Mouse (Mus musculus) cerebral cortex, adult 2 months (tissue): ENCODE data around the gene Gm21149.

Experiments used
- WGBS: fragments of 180-500 bp; shearing (Covaris S2); methylation state at CpG from one replicate; pipeline ENCODE4 v1.1.7; 2018; 5-methylcytosine and 5-hydroxymethylcytosine counted together

Gene Gm21149

GRCm38 (mm10) chr5:15476423-15476822 lies at the start of gene Gm21149:
Gene Gm21149, minus strand, starts transcription at chr5:15476523.
- WGBS = 52% methylated on average over 1 of the region's 1 CpGs

DNA sequence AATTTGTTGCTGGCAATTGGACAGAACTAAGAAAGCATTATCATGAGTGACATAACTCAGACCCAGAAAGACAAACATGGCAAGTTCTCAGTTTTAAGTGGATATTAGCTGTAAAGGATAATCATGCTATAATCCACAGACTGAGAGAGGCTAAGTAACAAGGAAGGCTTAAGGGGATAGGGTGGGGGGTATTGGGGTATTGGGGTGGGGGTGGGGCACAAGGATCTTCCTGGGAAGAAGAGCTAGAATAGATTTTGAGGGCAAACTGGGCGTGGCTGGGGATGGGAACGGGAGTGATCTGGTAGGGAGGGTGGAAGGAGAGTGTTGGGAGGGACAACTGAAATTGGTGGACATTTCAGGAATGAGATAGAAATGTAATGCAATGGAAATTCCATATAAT lies 45.7 kb upstream of the Gm21149 start:
- WGBS = 31% methylated on average over 2 of the region's 2 CpGs

DNA sequence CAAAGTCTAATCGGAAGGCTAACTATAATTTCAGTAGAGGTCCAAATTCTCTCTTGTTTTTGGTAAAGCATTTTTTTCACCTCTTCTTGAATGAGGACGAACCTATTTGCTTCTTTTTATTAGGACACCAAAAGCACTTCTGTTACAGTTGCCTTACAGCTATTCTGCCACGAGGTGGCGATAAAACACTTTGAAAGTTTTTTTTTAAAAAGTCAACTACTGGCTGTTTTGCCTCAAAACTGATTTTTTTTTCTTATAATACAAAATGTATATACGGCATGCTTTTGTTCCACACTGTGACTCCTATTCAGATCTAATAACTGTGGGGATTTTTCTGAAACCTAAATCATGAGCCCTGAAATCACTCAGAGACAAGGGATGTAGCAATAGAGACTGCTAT lies 44.1 kb upstream of the Gm21149 start:
- WGBS = 24% methylated on average over 5 of the region's 5 CpGs

DNA sequence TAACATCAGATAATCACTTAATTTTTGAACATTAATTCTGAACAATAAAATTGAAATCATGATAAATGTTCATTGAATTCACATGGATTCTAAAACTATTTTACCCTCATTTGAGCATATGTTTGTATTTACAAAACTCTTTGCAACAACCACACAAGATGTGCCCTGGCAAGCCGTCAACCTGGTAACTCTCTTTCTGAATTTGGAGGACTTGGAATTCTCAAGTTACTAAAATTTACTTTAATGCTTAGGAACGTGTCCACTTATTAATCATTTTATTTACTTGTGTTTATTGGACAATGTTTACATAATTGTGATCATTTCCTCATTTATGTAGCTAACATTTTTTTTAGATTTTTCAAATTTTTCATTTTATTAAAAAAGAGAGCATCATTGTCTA lies 40.8 kb upstream of the Gm21149 start:
- 76% methylated on average over 2 of the region's 2 CpGs for WGBS

GRCm38 (mm10) chr5:15512236-15512635 lies 35.9 kb upstream of the Gm21149 start:
- 63% methylated on average over 3 of the region's 3 CpGs for WGBS

GRCm38 (mm10) chr5:15509911-15510310 lies 33.6 kb upstream of the Gm21149 start:
- 84% methylated on average over 1 of the region's 1 CpGs for WGBS

- WGBS = 70% methylated on average over 6 of the region's 6 CpGs
These were observed 32.4 kb upstream of the Gm21149 start for GRCm38 (mm10) chr5:15508460-15509451.

GRCm38 (mm10) chr5:15507757-15508459 lies 31.6 kb upstream of the Gm21149 start:
- 66% methylated on average over 6 of the region's 6 CpGs for WGBS

- WGBS = 69% methylated on average over 3 of the region's 3 CpGs
These were observed 30.9 kb upstream of the Gm21149 start for GRCm38 (mm10) chr5:15507309-15507619.

DNA sequence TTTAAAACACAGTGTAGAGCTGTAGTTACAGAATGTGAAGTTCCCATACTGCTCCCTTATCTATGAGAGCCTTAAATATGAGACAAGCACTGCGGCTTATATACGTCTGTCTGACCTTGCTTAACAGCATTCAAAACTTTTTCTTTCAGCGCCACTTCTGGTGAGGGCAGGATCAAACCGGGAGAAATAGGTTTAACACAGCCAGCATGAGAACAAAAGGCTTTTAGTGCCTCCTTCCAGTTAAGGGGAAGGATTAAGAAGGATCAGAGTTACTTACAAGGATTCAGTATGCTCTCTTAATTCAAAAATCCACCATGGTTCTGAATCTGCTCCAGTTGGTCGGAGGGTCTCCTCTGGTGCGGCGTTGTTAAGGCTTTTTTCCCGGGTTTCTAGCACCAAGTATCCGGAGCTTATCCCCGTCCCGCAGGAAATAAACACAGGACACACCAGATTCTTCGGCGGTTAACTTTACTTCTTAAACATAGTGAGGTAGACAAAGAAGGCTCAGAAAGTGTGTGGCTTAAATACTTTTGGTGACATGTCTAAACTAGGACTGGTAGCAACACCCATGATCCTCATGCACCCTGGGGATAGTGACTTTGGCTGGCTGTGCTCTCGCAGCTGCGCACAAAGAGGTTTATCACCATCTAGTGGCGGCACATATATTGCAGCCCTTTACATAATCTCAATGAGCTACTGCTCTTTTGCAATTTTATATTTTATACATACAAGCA lies 30.4 kb upstream of the Gm21149 start:
- WGBS = 44% methylated on average over 16 of the region's 16 CpGs

DNA sequence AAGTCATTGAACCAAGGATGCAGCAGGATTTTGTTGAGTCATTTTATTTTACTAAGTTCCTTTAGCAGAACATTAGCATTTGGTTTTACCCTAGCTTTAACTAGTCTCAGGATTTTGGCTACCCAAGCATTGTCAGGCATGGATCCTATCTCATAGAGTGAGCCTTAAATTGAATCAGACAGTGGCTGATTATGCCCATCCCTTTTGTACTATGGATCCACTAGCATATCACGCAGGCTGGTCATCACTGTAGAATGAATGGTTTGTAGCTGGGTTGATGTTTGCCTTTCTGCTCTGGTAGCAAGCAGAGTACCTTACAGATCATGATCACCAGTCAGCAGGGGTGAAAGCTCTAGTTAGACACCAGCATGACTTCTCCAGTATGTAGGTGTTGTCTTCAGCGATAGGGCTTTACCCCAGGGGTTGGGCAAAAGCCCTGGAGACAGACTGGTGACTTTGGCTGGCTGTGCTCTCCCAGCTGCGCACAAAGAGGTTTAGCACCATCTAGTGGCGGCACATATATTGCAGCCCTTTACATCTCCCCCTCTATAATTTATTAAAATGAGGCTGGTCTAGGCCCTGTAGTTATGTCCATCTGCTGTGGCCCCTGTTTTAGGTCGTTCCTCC lies 22.6 kb upstream of the Gm21149 start:
- 32% methylated on average over 5 of the region's 5 CpGs for WGBS

DNA sequence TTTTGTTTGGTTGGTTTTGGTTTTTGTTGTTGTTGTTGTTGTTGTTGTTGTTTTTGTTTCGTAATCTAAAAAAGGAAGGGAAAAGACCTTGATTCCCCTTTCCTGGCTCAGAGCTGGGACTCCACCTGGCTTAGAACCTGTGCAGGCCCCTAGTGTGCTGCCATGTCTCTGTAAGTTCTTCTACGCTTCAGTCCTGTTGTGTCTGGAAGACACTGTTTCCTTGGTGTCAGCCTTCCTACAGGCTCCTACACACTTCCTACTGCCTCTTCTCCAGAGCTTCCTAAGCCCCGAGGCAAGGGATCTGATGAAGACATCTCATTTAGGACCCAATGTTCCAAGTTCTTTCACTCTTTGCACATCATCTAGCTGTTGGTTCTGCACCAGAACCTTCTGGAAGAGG lies 22.0 kb upstream of the Gm21149 start:
- WGBS = 72% methylated on average over 3 of the region's 3 CpGs

GRCm38 (mm10) chr5:15490934-15491333 lies 14.6 kb upstream of the Gm21149 start:
- WGBS = 60% methylated on average over 2 of the region's 2 CpGs

- WGBS = 88% methylated on average over 5 of the region's 5 CpGs
These were observed 12.4 kb upstream of the Gm21149 start for GRCm38 (mm10) chr5:15488743-15489142.

- WGBS = 19% methylated on average over 2 of the region's 2 CpGs
These were observed 8.3 kb upstream of the Gm21149 start for GRCm38 (mm10) chr5:15484616-15485015.

DNA sequence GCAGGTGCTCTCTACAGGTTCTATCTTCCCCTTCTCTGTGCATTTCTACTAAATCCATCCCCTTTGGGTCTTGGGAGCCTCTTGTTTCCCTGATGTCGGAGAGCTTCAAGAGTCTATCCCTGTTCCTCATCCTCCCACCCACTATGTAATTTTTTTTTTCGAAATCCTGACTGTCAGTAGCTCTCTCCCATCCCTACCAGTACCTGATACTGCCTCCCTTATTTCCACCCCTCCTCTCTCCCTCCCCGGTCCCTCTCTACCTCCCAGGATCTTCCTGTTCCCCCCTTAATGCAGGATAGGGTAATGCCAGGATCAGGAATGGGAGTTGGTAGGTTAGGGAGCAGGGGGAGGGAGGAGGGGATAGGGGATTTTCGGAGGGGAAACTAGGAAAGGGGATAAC lies 7.3 kb upstream of the Gm21149 start:
- WGBS = 57% methylated on average over 4 of the region's 4 CpGs

GRCm38 (mm10) chr5:15482815-15483214 lies 6.5 kb upstream of the Gm21149 start:
- WGBS = 58% methylated on average over 2 of the region's 2 CpGs

DNA sequence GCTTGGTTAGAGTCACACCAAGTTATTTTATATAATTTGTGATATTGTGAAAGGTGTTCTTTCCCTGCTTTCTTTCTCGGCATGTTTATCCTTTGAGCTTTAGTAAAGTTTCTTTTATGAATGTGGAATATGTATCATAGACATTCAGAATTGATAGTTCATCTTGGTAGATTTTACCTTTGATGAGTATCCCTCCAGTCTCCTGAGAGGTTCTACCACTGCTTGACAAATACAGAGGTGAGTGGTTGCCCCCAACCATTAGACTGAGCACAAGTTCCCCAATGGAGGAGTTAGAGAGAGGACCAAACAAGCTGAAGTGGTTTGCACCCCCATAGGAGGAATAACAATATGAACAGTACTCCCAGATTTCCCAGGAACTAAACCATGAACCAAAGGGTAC lies 6.2 kb downstream of the Gm21149 start:
- 78% methylated on average over 1 of the region's 1 CpGs for WGBS

GRCm38 (mm10) chr5:15467768-15468167 lies 8.6 kb downstream of the Gm21149 start:
- 62% methylated on average over 6 of the region's 6 CpGs for WGBS

- WGBS = 53% methylated on average over 1 of the region's 1 CpGs
These were observed 10.1 kb downstream of the Gm21149 start for GRCm38 (mm10) chr5:15466218-15466617.

DNA sequence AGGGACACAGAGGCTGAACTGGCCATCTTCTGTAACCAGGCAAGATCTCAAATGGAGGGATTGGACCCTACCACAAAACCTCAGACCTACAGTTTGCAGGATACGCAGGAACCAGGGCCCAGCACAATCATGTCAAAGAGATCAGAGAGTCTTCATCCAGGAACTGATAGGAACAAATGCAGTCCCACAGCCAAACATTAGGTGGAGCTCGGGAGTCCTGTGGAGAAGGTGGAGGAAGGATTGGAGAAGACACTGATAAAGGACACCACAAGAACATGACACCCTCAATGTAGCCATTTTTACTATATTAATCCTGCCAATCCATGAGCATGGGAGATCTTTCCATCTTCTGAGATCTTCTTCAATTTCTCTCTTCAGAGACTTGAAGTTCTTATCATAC lies 12.8 kb downstream of the Gm21149 start:
- WGBS = 47% methylated on average over 2 of the region's 2 CpGs

GRCm38 (mm10) chr5:15461613-15462012 lies 14.7 kb downstream of the Gm21149 start:
- WGBS = 60% methylated on average over 8 of the region's 8 CpGs
